ENCODE assay signal across 20 mouse cellular contexts in the genomic region with DNA sequence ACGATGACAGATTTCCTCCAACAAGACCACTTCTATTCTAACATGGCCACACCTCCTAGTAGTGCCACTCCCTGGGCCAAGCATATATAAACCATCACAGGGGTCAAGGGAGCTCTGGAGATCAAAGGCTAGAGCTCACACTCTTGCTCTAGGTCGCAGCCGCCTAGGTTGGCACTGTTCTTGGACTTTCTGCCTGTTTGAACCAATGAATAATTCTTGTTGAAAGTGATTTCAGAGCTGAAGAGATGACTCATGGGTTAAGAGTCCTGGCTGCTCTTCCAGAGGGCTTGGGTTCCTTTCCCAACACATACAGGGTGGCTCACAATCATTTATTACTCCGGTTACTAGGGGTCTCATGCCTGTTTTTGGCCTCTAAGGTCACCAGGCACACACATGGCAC. TPM values are rescaled to one million over a fixed set of nuclear protein-coding genes. Genes with fewer than 3 reads are reported as not detected.
"Had no signal": no experiment of that assay in that cellular context is flagged by ENCODE, and none has a peak within 500 bp of the region (broad histone marks: within the 10 kb centered on the region; RNA-seq: fewer than 3 reads in every experiment).

No protein-coding gene starts in this region.

- ATAC-seq: liver, embryonic 12.5 days; liver, postnatal 0 days; lung, postnatal 0 days; midbrain, embryonic 13.5 days; midbrain, embryonic 15.5 days; midbrain, embryonic 16.5 days had no signal

- DNase-seq: left cerebral cortex, postnatal 4 days; liver; liver, embryonic 13.5 days; liver, postnatal 0 days; lung, adult 18-20 months; lung, adult 2 months; lung, embryonic 14.5 days; lung, postnatal 10 days; lung, postnatal 14 days; lung, postnatal 36 days; lung, postnatal 4 days; midbrain, embryonic 14.5 days had no signal

RNA-seq across cellular contexts. Expression of a gene that starts 24.3 kb away (rescaled TPM):
- total RNA-seq: monocyte, adult 5-6 weeks had no signal
- polyA plus RNA-seq: macrophage, myocyte had no signal
